Mouse (Mus musculus) midbrain, postnatal 0 days (tissue): ENCODE data around the gene Ttc39a. TPM values are rescaled to one million over a fixed set of nuclear protein-coding genes. Genes with fewer than 3 reads are reported as not detected.
"Not testable (repeated sequence)": the region's sequence is repeated elsewhere in the genome, so short reads cannot be mapped to it uniquely, and the experiment has no call there.

Experiments
- ATAC-seq: fragments of 200-750 bp; cut with Nextera tagmentation; 2 replicates; pipeline ENCODE4 v1.8.0; 2017; ENCODE audit warnings: moderate number of reproducible peaks, mild to moderate bottlenecking, moderate TSS enrichment, moderate library complexity; ENCODE audit not compliant: low FRiP score
- DNase-seq: peaks from one replicate; pipeline ENCODE4 v3.0.0-alpha.2; 2015; ENCODE audit warnings: low spot score
- H3K27ac ChIP-seq: fragments of 300-500 bp; sonication (generic); 2 replicates; pipeline ENCODE4 v1.5.1; 2014; ENCODE audit warnings: low read depth, mild to moderate bottlenecking, low read length, mixed read lengths
- H3K27me3 ChIP-seq: fragments of 300-500 bp; sonication (generic); 2 replicates; pipeline ENCODE4 v1.6.1; 2014; ENCODE audit warnings: low read length, control low read depth, mixed read lengths; ENCODE audit not compliant: insufficient read depth
- H3K36me3 ChIP-seq: fragments of 300-500 bp; sonication (generic); 2 replicates; pipeline ENCODE4 v1.6.1; 2014; ENCODE audit warnings: low read length, control low read depth, mixed read lengths; ENCODE audit not compliant: insufficient read depth
- H3K4me1 ChIP-seq: fragments of 300-500 bp; sonication (generic); 2 replicates; pipeline ENCODE4 v1.6.1; 2014; ENCODE audit warnings: mild to moderate bottlenecking, control low read depth, antibody characterized with exemption, low read length, mixed read lengths; ENCODE audit not compliant: insufficient read depth
- H3K4me2 ChIP-seq: fragments of 300-500 bp; sonication (generic); 2 replicates; pipeline ENCODE4 v1.6.1; 2014; ENCODE audit warnings: low read depth, mild to moderate bottlenecking, low read length, mixed read lengths; ENCODE audit not compliant: poor library complexity, severe bottlenecking
- H3K4me3 ChIP-seq: fragments of 300-500 bp; sonication (generic); 2 replicates; pipeline ENCODE4 v1.5.1; 2014; ENCODE audit warnings: low read depth, mild to moderate bottlenecking, low read length, moderate library complexity
- H3K9ac ChIP-seq: fragments of 300-500 bp; sonication (generic); replicated peaks from 2 replicates; pipeline ENCODE4 v1.6.1; 2014; ENCODE audit warnings: mild to moderate bottlenecking, low read length, moderate library complexity, mixed read lengths; ENCODE audit not compliant: poor library complexity, severe bottlenecking
- H3K9me3 ChIP-seq: fragments of 300-500 bp; sonication (generic); 2 replicates; pipeline ENCODE4 v1.6.1; 2016; ENCODE audit warnings: low read length, control low read depth
- CTCF ChIP-seq: IDR thresholded peaks from 2 replicates; pipeline ENCODE4 v1.5.1; 2016; ENCODE audit warnings: antibody characterized with exemption, mild to moderate bottlenecking
- WGBS: fragments of 180-500 bp; shearing (Covaris S2); extraction: QIAGEN DNeasy Blood & Tissue Kit; methylation state at CpG from one replicate; pipeline ENCODE4 v1.1.7; 2014; 5-methylcytosine and 5-hydroxymethylcytosine counted together
- polyA plus RNA-seq: library from polyadenylated mRNA; unstranded; fragments of >200 nt; fragmentation: Nextera tagmentation; extraction: Ambion mirVana; gene quantifications from 2 replicates; pipeline ENCODE4 v1.2.1, GENCODE M21; 2015
- total RNA-seq: library from RNA; depleted of rRNA; stranded (reverse); fragments of >200 nt; gene quantifications from 2 replicates; pipeline ENCODE4 v1.2.3, GENCODE M21; 2014

The Ttc39a gene
- total and polyA plus RNA-seq, 2 experiments from 2014 or later, result 3.2 to 4.7 TPM

- H3K4me3 ChIP-seq, result peak overlapping the region; percentile 14; the same call in 1 of the 2 replicates
- DNase-seq, result no peak
Observed at GRCm38 (mm10) chr4:109394314-109395074, 11.9 kb upstream of the Ttc39a start.

GRCm38 (mm10) chr4:109400366-109400980 lies 6.0 kb upstream of the Ttc39a start:
- Histone ChIP-seq H3K9ac (no peak overlapping the region), H3K27me3 (no peaks in the 10 kb centered on the region), H3K36me3 (no peaks in the 10 kb centered on the region), H3K4me2 (no peak overlapping the region), H3K27ac (no peak overlapping the region), H3K4me3 (no peak overlapping the region), H3K9me3 (no peaks in the 10 kb centered on the region), H3K4me1 (0 out of 2 replicates have a peak, but pooled peaks cover under 1% of the 10 kb centered on the region)
- DNase-seq (no peak), ATAC-seq (no peak)
- WGBS, result 74% methylated on average over 10 of the region's 10 CpGs
- TF ChIP-seq CTCF, result no peak

More at GRCm38 (mm10) chr4:109394314-109395074, 11.9 kb upstream of the Ttc39a start:
- Histone ChIP-seq H3K27ac (no peak overlapping the region), H3K9ac (peak overlapping the region; percentile 30), H3K36me3 (0 out of 2 replicates have a peak, but pooled peaks cover under 1% of the 10 kb centered on the region), H3K4me1 (no peaks in the 10 kb centered on the region), H3K27me3 (no peaks in the 10 kb centered on the region), H3K9me3 (no peaks in the 10 kb centered on the region), H3K4me2 (peak overlapping the region; percentile 34)
- no peak for TF ChIP-seq CTCF
- ATAC-seq, result peak; percentile 44; the same call in 1 of the 2 replicates
- 39% methylated on average over 13 of the region's 13 CpGs for WGBS

- no peak overlapping the region for H3K27ac ChIP-seq
- peak; percentile 47 for TF ChIP-seq CTCF
- no peak overlapping the region for H3K4me2 ChIP-seq
- no peak for DNase-seq
- no peak overlapping the region for H3K9ac ChIP-seq
- WGBS, result 73% methylated on average over 5 of the region's 5 CpGs
- H3K4me1 ChIP-seq, result peaks cover 8% of the 10 kb centered on the region; the same call in 1 of the 2 replicates
- H3K9me3 ChIP-seq, result no peaks in the 10 kb centered on the region
- H3K27me3 ChIP-seq, result no peaks in the 10 kb centered on the region
- H3K36me3 ChIP-seq, result no peaks in the 10 kb centered on the region
- H3K4me3 ChIP-seq, result no peak overlapping the region
- ATAC-seq, result no peak
Observed at GRCm38 (mm10) chr4:109401176-109401689, 5.2 kb upstream of the Ttc39a start.

DNA sequence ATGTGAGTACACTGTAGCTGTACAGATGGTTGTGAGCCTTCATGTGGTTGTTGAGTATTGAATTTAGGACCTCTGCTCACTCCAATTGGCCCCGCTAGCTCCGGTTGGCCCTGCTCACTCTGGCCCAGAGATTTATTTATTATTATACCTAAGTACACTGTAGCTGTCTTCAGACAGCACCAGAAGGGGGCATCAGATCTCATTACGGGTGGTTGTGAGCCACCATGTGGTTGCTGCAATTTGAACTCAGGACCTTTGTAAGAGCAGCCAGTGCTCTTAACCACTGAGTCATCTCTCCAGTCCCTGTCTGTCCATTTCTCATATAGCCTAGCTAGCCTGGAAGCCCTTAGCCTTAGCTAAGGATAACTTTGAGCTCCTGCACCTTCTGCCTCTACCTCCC lies 1.5 kb upstream of the Ttc39a start:
- WGBS, result 89% methylated on average over 3 of the region's 3 CpGs

GRCm38 (mm10) chr4:109405415-109405814 lies 1.0 kb upstream of the Ttc39a start:
- DNase-seq (no peak), ATAC-seq (no peak)
- no peaks in the 10 kb centered on the region for H3K36me3 ChIP-seq
- TF ChIP-seq CTCF, result no peak
- H3K4me3 ChIP-seq, result no peak overlapping the region
- H3K4me2 ChIP-seq, result peak overlapping the region; percentile 97
- no peaks in the 10 kb centered on the region for H3K9me3 ChIP-seq
- no peak overlapping the region for H3K9ac ChIP-seq
- WGBS, result 55% methylated on average over 8 of the region's 8 CpGs
- no peaks in the 10 kb centered on the region for H3K27me3 ChIP-seq
- H3K27ac ChIP-seq, result no peak overlapping the region
- H3K4me1 ChIP-seq, result peaks cover 8% of the 10 kb centered on the region; the same call in 1 of the 2 replicates

More for the DNA sequence above, 1.5 kb upstream of the Ttc39a start:
- not testable (repeated sequence) for H3K9ac ChIP-seq, H3K4me2 ChIP-seq, H3K4me1 ChIP-seq, H3K9me3 ChIP-seq, H3K36me3 ChIP-seq, H3K27ac ChIP-seq, H3K27me3 ChIP-seq, ATAC-seq, H3K4me3 ChIP-seq, DNase-seq
- TF ChIP-seq CTCF, result peak; percentile 34
